Mouse (Mus musculus) thymus, adult 2 months (tissue): ENCODE results near the gene Actg2. TPM values are rescaled to one million over a fixed set of nuclear protein-coding genes. Genes with fewer than 3 reads are reported as not detected.
"Not testable (repeated sequence)": the region's sequence is repeated elsewhere in the genome, so short reads cannot be mapped to it uniquely, and the experiment has no call there.

Source experiments
- DNase-seq: peaks from one replicate; pipeline ENCODE4 v3.0.0; 2021
- H3K27ac ChIP-seq: fragments of 200-500 bp; 2 replicates; pipeline ENCODE4 v1.5.1; 2012; ENCODE audit warnings: low read length, control low read depth; ENCODE audit not compliant: control insufficient read depth, insufficient read depth
- H3K27me3 ChIP-seq: fragments of 200-500 bp; 2 replicates; pipeline ENCODE4 v1.6.1; 2012; ENCODE audit warnings: mild to moderate bottlenecking, low read length, moderate library complexity, mixed read lengths; ENCODE audit not compliant: control insufficient read depth, insufficient read depth
- H3K36me3 ChIP-seq: fragments of 200-500 bp; 2 replicates; pipeline ENCODE4 v1.6.1; 2012; ENCODE audit warnings: mild to moderate bottlenecking, low read length, moderate library complexity; ENCODE audit not compliant: control insufficient read depth, insufficient read depth
- H3K4me1 ChIP-seq: fragments of 200-500 bp; replicated peaks from 2 replicates; pipeline ENCODE4 v1.6.1; 2012; ENCODE audit warnings: low read length; ENCODE audit not compliant: control insufficient read depth, insufficient read depth
- H3K4me3 ChIP-seq: fragments of 200-500 bp; 2 replicates; pipeline ENCODE4 v1.5.1; 2012; ENCODE audit warnings: mild to moderate bottlenecking, low read length, control low read depth, moderate library complexity; ENCODE audit not compliant: control insufficient read depth, insufficient read depth
- CTCF ChIP-seq: fragments of 200-500 bp; IDR thresholded peaks from 2 replicates; pipeline ENCODE4 v1.5.1; 2012; ENCODE audit warnings: mild to moderate bottlenecking, control low read depth, low read length, moderate library complexity, borderline replicate concordance; ENCODE audit not compliant: control insufficient read depth, poor library complexity, insufficient read depth; ENCODE audit errors: extremely low read depth
- POLR2A ChIP-seq: fragments of 200-500 bp; IDR thresholded peaks from 2 replicates; pipeline ENCODE4 v1.6.1; 2012; ENCODE audit warnings: mild to moderate bottlenecking, low read length, control low read depth, moderate library complexity; ENCODE audit not compliant: control insufficient read depth, poor library complexity, insufficient read depth; ENCODE audit errors: extremely low read depth
- WGBS: fragments of 180-500 bp; shearing (Covaris S2); methylation state at CpG from one replicate; pipeline ENCODE4 v1.1.7; 2018; 5-methylcytosine and 5-hydroxymethylcytosine counted together
- polyA plus RNA-seq: library from polyadenylated mRNA; depleted of rRNA; stranded (reverse); fragments of >200 nt; gene quantifications from 2 replicates; pipeline ENCODE4 v1.2.3, GENCODE M21; 2012; rRNA removed

Actg2 gene
- polyA plus RNA-seq = 2.3 and 3.5 TPM in 2 replicates

DNA sequence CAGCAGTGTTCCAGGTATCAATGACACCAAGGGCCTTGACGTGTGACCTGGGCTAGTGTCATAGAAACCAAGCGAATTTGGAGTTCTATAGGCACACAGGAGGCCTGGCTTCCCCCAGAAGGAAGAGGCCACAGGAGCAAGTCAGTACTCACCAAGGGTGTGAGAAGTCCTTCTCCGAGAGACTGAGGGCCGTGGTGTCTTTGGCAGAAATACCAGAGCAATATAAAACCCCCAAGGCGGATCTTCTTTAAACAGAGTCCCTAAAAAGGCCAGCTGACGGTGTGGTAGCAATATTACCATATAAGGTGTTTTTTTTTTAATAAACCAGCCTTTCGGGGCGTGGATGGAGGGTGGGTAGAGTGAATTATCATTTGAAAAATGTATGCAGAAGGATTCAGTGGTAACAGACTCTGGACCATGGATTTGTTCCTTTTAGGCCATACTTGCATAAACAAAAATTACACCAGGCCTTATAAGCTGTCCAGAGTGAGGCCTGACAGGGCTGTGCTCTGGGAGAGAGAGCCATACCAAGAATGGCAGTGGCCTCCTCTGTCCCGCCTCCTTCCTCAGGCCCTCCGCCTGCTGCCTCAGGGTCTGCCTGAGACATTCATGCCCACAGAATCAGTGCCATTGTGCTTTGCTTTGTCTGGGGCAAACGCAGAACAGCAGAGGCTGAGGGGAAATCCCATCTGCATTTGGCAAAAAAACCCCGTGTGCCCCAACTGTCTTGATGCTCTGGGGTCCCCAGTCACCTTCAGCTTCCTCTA, at the start of gene Actg2:
Gene Actg2 (minus strand): TSS at position 238 of the 767 bp plus-strand sequence.
- 77% methylated on average over 12 of the region's 12 CpGs for WGBS
- no peak for DNase-seq
- no peaks in the 10 kb centered on the region for H3K36me3 ChIP-seq
- H3K27me3 ChIP-seq = no peaks in the 10 kb centered on the region
- no peak within 1 kb of the TSS for H3K4me3 ChIP-seq
- H3K4me1 ChIP-seq = no peaks in the 10 kb centered on the region
- no peak within 1 kb of the TSS for H3K27ac ChIP-seq
- TF ChIP-seq POLR2A (no peak), CTCF (no peak)

DNA sequence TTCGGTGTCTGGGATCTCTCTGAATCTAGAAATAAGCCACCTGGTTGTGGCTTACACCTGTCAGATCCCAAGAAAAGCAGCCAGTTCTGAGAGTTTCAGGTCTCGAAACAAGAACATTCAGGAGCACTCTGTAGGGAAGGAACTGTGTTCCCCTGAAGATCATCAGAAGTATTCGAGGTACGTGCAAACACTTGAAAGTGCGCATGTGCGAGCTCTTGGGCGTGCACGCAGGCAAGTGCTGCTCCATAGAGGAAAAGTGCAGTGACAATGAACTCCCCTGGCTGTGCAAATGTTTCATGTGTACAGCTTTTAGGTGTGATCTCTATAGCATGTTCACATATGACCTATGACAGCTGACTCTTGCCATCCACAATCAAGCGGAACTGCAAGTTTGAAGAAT, 49.3 kb upstream of the Actg2 start:
- not testable (repeated sequence) for H3K36me3 ChIP-seq, H3K27ac ChIP-seq, H3K27me3 ChIP-seq, DNase-seq, H3K4me1 ChIP-seq, H3K4me3 ChIP-seq
- 79% methylated on average over 9 of the region's 9 CpGs for WGBS

GRCm38 (mm10) chr6:83583591-83583990, 47.5 kb upstream of the Actg2 start:
- Histone ChIP-seq H3K27ac (no peak overlapping the region), H3K4me3 (no peak overlapping the region), H3K27me3 (no peaks in the 10 kb centered on the region), H3K36me3 (no peaks in the 10 kb centered on the region), H3K4me1 (no peaks in the 10 kb centered on the region)
- WGBS = 83% methylated on average over 2 of the region's 2 CpGs
- no peak for DNase-seq
- no peak for TF ChIP-seq CTCF
- TF ChIP-seq POLR2A = no peak

GRCm38 (mm10) chr6:83582938-83583270, 46.8 kb upstream of the Actg2 start:
- WGBS = 4% methylated on average over 6 of the region's 6 CpGs
- Histone ChIP-seq H3K4me3 (no peak overlapping the region), H3K36me3 (no peaks in the 10 kb centered on the region), H3K27me3 (no peaks in the 10 kb centered on the region), H3K4me1 (no peaks in the 10 kb centered on the region), H3K27ac (no peak overlapping the region)
- peak; percentile 33 for DNase-seq
- TF ChIP-seq POLR2A = no peak
- peak; percentile 46; the same call in 1 of the 2 replicates for TF ChIP-seq CTCF

DNA sequence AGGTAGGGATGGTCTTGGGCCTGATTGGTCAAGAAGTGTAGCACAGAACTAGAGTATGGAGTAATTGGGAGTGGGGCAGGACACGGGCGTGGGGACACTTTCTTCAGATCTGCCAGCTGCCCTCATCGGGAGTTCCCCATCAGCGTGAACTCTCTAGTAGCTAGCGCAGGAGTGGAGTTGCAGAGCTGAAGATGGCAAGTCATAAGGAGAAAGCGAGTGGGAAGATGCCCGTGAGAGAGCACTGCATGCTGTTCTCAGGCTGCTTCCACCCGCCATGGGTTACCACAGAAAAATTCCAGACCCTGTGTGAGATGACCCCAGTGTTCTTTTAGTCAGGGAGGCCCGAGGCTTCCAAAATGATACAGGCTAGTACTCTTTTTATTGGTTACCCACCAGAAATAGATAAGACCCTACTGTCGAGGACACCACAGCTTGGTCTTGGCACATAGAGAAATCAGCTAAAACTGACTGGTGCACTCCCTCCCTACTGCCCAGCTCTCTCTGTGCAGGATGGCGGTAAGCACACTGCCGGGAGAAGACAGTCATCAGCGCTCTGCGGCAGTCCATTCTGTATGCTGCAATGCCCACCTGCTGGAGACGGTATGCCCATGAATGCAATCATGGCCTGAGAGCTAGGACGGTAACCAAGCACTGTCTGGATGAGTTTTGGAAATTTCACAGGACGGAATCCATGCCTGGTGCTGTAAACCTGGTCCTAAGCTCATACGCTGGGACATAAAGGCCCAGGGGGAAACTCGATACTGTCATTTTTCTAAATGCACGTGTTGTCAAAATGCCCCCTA, 46.3 kb upstream of the Actg2 start:
- TF ChIP-seq CTCF (no peak), POLR2A (no peak)
- Histone ChIP-seq H3K36me3 (no peaks in the 10 kb centered on the region), H3K4me3 (no peak overlapping the region), H3K27me3 (no peaks in the 10 kb centered on the region), H3K4me1 (no peaks in the 10 kb centered on the region), H3K27ac (no peak overlapping the region)
- 80% methylated on average over 20 of the region's 20 CpGs for WGBS
- DNase-seq = no peak

GRCm38 (mm10) chr6:83577534-83577933, 41.5 kb upstream of the Actg2 start:
- peaks cover 3% of the 10 kb centered on the region; the same call in 1 of the 2 replicates for H3K4me1 ChIP-seq
- no peaks in the 10 kb centered on the region for H3K36me3 ChIP-seq
- H3K27ac ChIP-seq = no peak overlapping the region
- no peaks in the 10 kb centered on the region for H3K27me3 ChIP-seq
- no peak overlapping the region for H3K4me3 ChIP-seq
- DNase-seq = no peak
- no peak for TF ChIP-seq CTCF
- TF ChIP-seq POLR2A = no peak

- TF ChIP-seq CTCF (no peak), POLR2A (no peak)
- Histone ChIP-seq H3K27ac (no peak overlapping the region), H3K4me1 (peaks cover 12% of the 10 kb centered on the region), H3K4me3 (no peak overlapping the region), H3K36me3 (no peaks in the 10 kb centered on the region), H3K27me3 (no peaks in the 10 kb centered on the region)
- 92% methylated on average over 4 of the region's 4 CpGs for WGBS
- no peak for DNase-seq
These were observed 39.5 kb upstream of the Actg2 start for GRCm38 (mm10) chr6:83575609-83576008.
